Comparison of ENCODE assay signal across 21 mouse cellular contexts in genomic region chr9:98347021-98347420, GRCm38 (mm10). TPM values are rescaled to one million over a fixed set of nuclear protein-coding genes. Genes with fewer than 3 reads are reported as not detected.
DNase-seq lines count a peak whose midpoint lies in the region; ATAC-seq and TF ChIP-seq lines count a peak whose summit lies in the region.
"Had no signal": no experiment of that assay in that cellular context is flagged by ENCODE, and none has a peak within 500 bp of the region (broad histone marks: within the 10 kb centered on the region; RNA-seq: fewer than 3 reads in every experiment).

No protein-coding gene starts in this region.

- no peak overlapping the region for H3K9ac ChIP-seq in midbrain, embryonic 11.5 days (ENCODE audit: low read length)
- H3K9ac ChIP-seq in midbrain, embryonic 16.5 days (ENCODE audit: low read depth, low read length) = no peak overlapping the region

- no peak for TF ChIP-seq CTCF in cerebellum, adult 2 months (IDR thresholded peaks at IDR 0.05; ENCODE audit: borderline replicate concordance, insufficient read depth, low read depth, low read length)

- no peaks in the 10 kb centered on the region for H3K36me3 ChIP-seq in midbrain, embryonic 11.5 days (ENCODE audit: control insufficient read depth, insufficient read depth, low read length)
- H3K36me3 ChIP-seq in midbrain, embryonic 16.5 days (ENCODE audit: control insufficient read depth, insufficient read depth, low read length) = no peaks in the 10 kb centered on the region

- H3K4me1 ChIP-seq in cerebellum, adult 2 months (ENCODE audit: control insufficient read depth, insufficient read depth, low read length) = no peaks in the 10 kb centered on the region
- peaks cover 6% of the 10 kb centered on the region; the same call in 1 of the 2 replicates for H3K4me1 ChIP-seq in midbrain, embryonic 11.5 days (ENCODE audit: control insufficient read depth, insufficient read depth, low read length)
- H3K4me1 ChIP-seq in midbrain, embryonic 16.5 days (ENCODE audit: control insufficient read depth, insufficient read depth, low read length) = peaks cover 10% of the 10 kb centered on the region

- H3K27ac ChIP-seq in cerebellum, adult 2 months (ENCODE audit: insufficient read depth, low read length) = no peak overlapping the region
- no peak overlapping the region for H3K27ac ChIP-seq in midbrain, embryonic 11.5 days (ENCODE audit: low read depth, low read length)
- no peak overlapping the region for H3K27ac ChIP-seq in midbrain, embryonic 16.5 days (ENCODE audit: low read length)

- no peaks in the 10 kb centered on the region for H3K9me3 ChIP-seq in midbrain, embryonic 11.5 days (ENCODE audit: control insufficient read depth, low read length)
- no peaks in the 10 kb centered on the region for H3K9me3 ChIP-seq in midbrain, embryonic 16.5 days (replicated peaks; ENCODE audit: control insufficient read depth, low read length, poor library complexity, severe bottlenecking)
- H3K9me3 ChIP-seq: G1E had no signal

- DNase-seq in cerebellum, postnatal 10 days = peak; percentile 57 to 65
- DNase-seq in cerebellum, adult 2 months = no peak
- DNase-seq in cerebellum, postnatal 14 days = peak; percentile 49 to 59
- no peak for DNase-seq in cerebellum, adult 9-10 months
- peak; percentile 67 for DNase-seq in midbrain, embryonic 11.5 days (ENCODE audit: low spot score, missing footprints)
- DNase-seq: adrenal gland, adult 2 months; adrenal gland, adult 8-10 months; adrenal gland, postnatal 10 days; adrenal gland, postnatal 14 days; adrenal gland, postnatal 25 days; adrenal gland, postnatal 36 days; B cell, adult 2 months; cerebellum, adult 11 months; cerebellum, adult 11-12 months; cerebellum, adult 18-20 months had no signal

- no peak overlapping the region for H3K4me3 ChIP-seq in cerebellum, adult 2 months (replicated peaks; ENCODE audit: insufficient read depth, low read depth, low read length)
- no peak overlapping the region for H3K4me3 ChIP-seq in midbrain, embryonic 11.5 days (ENCODE audit: low read depth, low read length)
- H3K4me3 ChIP-seq in midbrain, embryonic 16.5 days (ENCODE audit: low read depth, low read length) = no peak overlapping the region

- no peak overlapping the region for H3K4me2 ChIP-seq in midbrain, embryonic 11.5 days
- no peak overlapping the region for H3K4me2 ChIP-seq in midbrain, embryonic 16.5 days (ENCODE audit: low read length)

- no peaks in the 10 kb centered on the region for H3K27me3 ChIP-seq in cerebellum, adult 2 months (ENCODE audit: control insufficient read depth, insufficient read depth, low read length)
- H3K27me3 ChIP-seq in midbrain, embryonic 11.5 days (ENCODE audit: control insufficient read depth, insufficient read depth, low read length) = no peaks in the 10 kb centered on the region
- no peaks in the 10 kb centered on the region for H3K27me3 ChIP-seq in midbrain, embryonic 16.5 days (ENCODE audit: control insufficient read depth, insufficient read depth, low read depth, low read length)
- H3K27me3 ChIP-seq: CH12.LX, Patski had no signal

- 29% methylated on average over 3 of the region's 3 CpGs for WGBS in cerebellum, adult 2 months
- WGBS in midbrain, embryonic 11.5 days = 92% methylated on average over 3 of the region's 3 CpGs
- 83% methylated on average over 3 of the region's 3 CpGs for WGBS in midbrain, embryonic 16.5 days

- TF ChIP-seq POLR2A in cerebellum, adult 2 months (IDR thresholded peaks at IDR 0.05; ENCODE audit: borderline replicate concordance, insufficient read depth, low read length) = no peak

- ATAC-seq in midbrain, embryonic 11.5 days (ENCODE audit: low FRiP score) = no peak
- no peak for ATAC-seq in midbrain, embryonic 16.5 days
- ATAC-seq: activated CD4-positive, CD25-positive, alpha-beta regulatory T cell, adult 4 months; CD4-positive, CD25-positive, alpha-beta regulatory T cell, adult 4 months; Patski had no signal

RNA-seq across cellular contexts. Expression of gene Nmnat3, which starts 59.8 kb away (rescaled TPM):
- polyA plus RNA-seq in cerebellum, adult 2 months (2012; rRNA removed) = 1.7 and 2.3 TPM in 2 replicates
- 2.3 and 3.2 TPM in 2 replicates for polyA plus RNA-seq in midbrain, embryonic 11.5 days (2014; fragmentation: Nextera tagmentation; extraction: Ambion mirVana)
- 0.98 and 1.1 TPM in 2 replicates for polyA plus RNA-seq in midbrain, embryonic 16.5 days (2015; fragmentation: Nextera tagmentation; extraction: Ambion mirVana)

Comparison
In these comparisons a context has a peak if more than half of its experiments do, and no peak if none do; other contexts are left out.
1. DNase-seq: peak in cerebellum, postnatal 10 days (2 of 2), cerebellum, postnatal 14 days (2 of 2) and midbrain, embryonic 11.5 days (single experiment); none in cerebellum, adult 2 months (0 of 2) and cerebellum, adult 9-10 months (single experiment).